Mouse (Mus musculus) cortical plate, adult 2 months (tissue): ENCODE results near the gene Epha4.

Experiments used
- CTCF ChIP-seq: fragments of 200-500 bp; IDR thresholded peaks from 2 replicates; pipeline ENCODE4 v1.5.1; 2011; ENCODE audit warnings: mild to moderate bottlenecking, control low read depth, low read length; ENCODE audit not compliant: insufficient read depth; ENCODE audit errors: extremely low read depth
- POLR2A ChIP-seq: fragments of 200-500 bp; IDR thresholded peaks from 2 replicates; pipeline ENCODE4 v1.6.1; 2011; ENCODE audit warnings: mild to moderate bottlenecking, low read length, control low read depth; ENCODE audit not compliant: insufficient read depth; ENCODE audit errors: extremely low read depth

GRCm38 (mm10) chr1:77460831-77461629, 53.9 kb downstream of the Epha4 start:
- TF ChIP-seq CTCF (no peak), POLR2A (no peak)
